Mouse (Mus musculus): ENCODE measurements around the gene Dhx16.
A peak's percentile ranks its signal among the peaks of the same experiment; 100 is the strongest.
"Not testable (repeated sequence)": the region's sequence is repeated elsewhere in the genome, so short reads cannot be mapped to it uniquely, and the experiment has no call there.

Gene Dhx16

GRCm38 (mm10) chr17:35920384-35920783 is 40.8 kb downstream of the Dhx16 start:
- Histone ChIP-seq H3K4me1 (replicated peaks; ENCODE audit: low read depth, low read length) (peaks cover 42% of the 10 kb centered on the region), H3K4me3 (replicated peaks; ENCODE audit: low read length) (peak overlapping the region; percentile 99), H3K9me3 (ENCODE audit: low read length) (no peaks in the 10 kb centered on the region), H3K36me3 (ENCODE audit: insufficient read depth, low read length) (peaks cover 72% of the 10 kb centered on the region), H3K27me3 (ENCODE audit: insufficient read depth, low read length) (no peaks in the 10 kb centered on the region)
- TF ChIP-seq POU5F1 (IDR thresholded peaks at IDR 0.05; ENCODE audit: borderline replicate concordance, low read length) (no peak), NANOG (IDR thresholded peaks at IDR 0.05; ENCODE audit: borderline replicate concordance, low read length) (no peak), CTCF (conservative IDR thresholded peaks at IDR 0.05; ENCODE audit: low read length) (no peak)

- Histone ChIP-seq H3K4me1 (replicated peaks; ENCODE audit: low read depth, low read length) (peaks cover 42% of the 10 kb centered on the region), H3K9me3 (ENCODE audit: low read length) (no peaks in the 10 kb centered on the region), H3K27me3 (ENCODE audit: insufficient read depth, low read length) (no peaks in the 10 kb centered on the region), H3K36me3 (ENCODE audit: insufficient read depth, low read length) (peaks cover 78% of the 10 kb centered on the region), H3K4me3 (replicated peaks; ENCODE audit: low read length) (no peak overlapping the region)
- no peak for TF ChIP-seq POU5F1 (IDR thresholded peaks at IDR 0.05; ENCODE audit: borderline replicate concordance, low read length)
- peak; percentile 70 for TF ChIP-seq CTCF (conservative IDR thresholded peaks at IDR 0.05; ENCODE audit: low read length)
Observed at GRCm38 (mm10) chr17:35920862-35921562, 41.4 kb downstream of the Dhx16 start.

GRCm38 (mm10) chr17:35921710-35922109 is 42.1 kb downstream of the Dhx16 start:
- Histone ChIP-seq H3K4me1 (replicated peaks; ENCODE audit: low read depth, low read length) (peaks cover 47% of the 10 kb centered on the region), H3K9me3 (ENCODE audit: low read length) (no peaks in the 10 kb centered on the region), H3K4me3 (replicated peaks; ENCODE audit: low read length) (no peak overlapping the region), H3K36me3 (ENCODE audit: insufficient read depth, low read length) (peaks cover 85% of the 10 kb centered on the region), H3K27me3 (ENCODE audit: insufficient read depth, low read length) (no peaks in the 10 kb centered on the region)
- TF ChIP-seq NANOG (IDR thresholded peaks at IDR 0.05; ENCODE audit: borderline replicate concordance, low read length), result no peak

GRCm38 (mm10) chr17:35922566-35922965 is 42.9 kb downstream of the Dhx16 start:
- Histone ChIP-seq H3K4me1 (replicated peaks; ENCODE audit: low read depth, low read length) (peaks cover 47% of the 10 kb centered on the region), H3K27me3 (ENCODE audit: insufficient read depth, low read length) (no peaks in the 10 kb centered on the region), H3K4me3 (replicated peaks; ENCODE audit: low read length) (no peak overlapping the region), H3K36me3 (ENCODE audit: insufficient read depth, low read length) (peaks cover 87% of the 10 kb centered on the region), H3K9me3 (ENCODE audit: low read length) (no peaks in the 10 kb centered on the region)
- no peak for TF ChIP-seq NANOG (IDR thresholded peaks at IDR 0.05; ENCODE audit: borderline replicate concordance, low read length)
- TF ChIP-seq CTCF (conservative IDR thresholded peaks at IDR 0.05; ENCODE audit: low read length), result no peak
- TF ChIP-seq POU5F1 (IDR thresholded peaks at IDR 0.05; ENCODE audit: borderline replicate concordance, low read length), result no peak

GRCm38 (mm10) chr17:35923281-35923680 is 43.7 kb downstream of the Dhx16 start:
- H3K36me3 ChIP-seq (ENCODE audit: insufficient read depth, low read length), result peaks cover 90% of the 10 kb centered on the region
- no peaks in the 10 kb centered on the region for H3K27me3 ChIP-seq (ENCODE audit: insufficient read depth, low read length)
- peaks cover 50% of the 10 kb centered on the region for H3K4me1 ChIP-seq (replicated peaks; ENCODE audit: low read depth, low read length)
- H3K9me3 ChIP-seq (ENCODE audit: low read length), result no peaks in the 10 kb centered on the region
- TF ChIP-seq CTCF (conservative IDR thresholded peaks at IDR 0.05; ENCODE audit: low read length), result no peak
- no peak for TF ChIP-seq POU5F1 (IDR thresholded peaks at IDR 0.05; ENCODE audit: borderline replicate concordance, low read length)
- TF ChIP-seq NANOG (IDR thresholded peaks at IDR 0.05; ENCODE audit: borderline replicate concordance, low read length), result no peak
- no peak overlapping the region for H3K4me3 ChIP-seq (replicated peaks; ENCODE audit: low read length)

GRCm38 (mm10) chr17:35927471-35927870 is 47.9 kb downstream of the Dhx16 start:
- H3K4me1 ChIP-seq (replicated peaks; ENCODE audit: low read depth, low read length), result peaks cover 18% of the 10 kb centered on the region
- H3K9me3 ChIP-seq (ENCODE audit: low read length), result no peaks in the 10 kb centered on the region
- no peak for TF ChIP-seq POU5F1 (IDR thresholded peaks at IDR 0.05; ENCODE audit: borderline replicate concordance, low read length)
- TF ChIP-seq CTCF (conservative IDR thresholded peaks at IDR 0.05; ENCODE audit: low read length), result no peak
- TF ChIP-seq NANOG (IDR thresholded peaks at IDR 0.05; ENCODE audit: borderline replicate concordance, low read length), result no peak
- no peaks in the 10 kb centered on the region for H3K27me3 ChIP-seq (ENCODE audit: insufficient read depth, low read length)
- no peak overlapping the region for H3K4me3 ChIP-seq (replicated peaks; ENCODE audit: low read length)
- H3K36me3 ChIP-seq (ENCODE audit: insufficient read depth, low read length), result peaks cover 96% of the 10 kb centered on the region

- Histone ChIP-seq H3K36me3 (ENCODE audit: insufficient read depth, low read length) (peaks cover 80% of the 10 kb centered on the region), H3K27me3 (ENCODE audit: insufficient read depth, low read length) (no peaks in the 10 kb centered on the region), H3K9me3 (ENCODE audit: low read length) (no peaks in the 10 kb centered on the region), H3K4me1 (replicated peaks; ENCODE audit: low read depth, low read length) (peaks cover 14% of the 10 kb centered on the region), H3K4me3 (replicated peaks; ENCODE audit: low read length) (no peak overlapping the region)
- TF ChIP-seq NANOG (IDR thresholded peaks at IDR 0.05; ENCODE audit: borderline replicate concordance, low read length) (no peak), POU5F1 (IDR thresholded peaks at IDR 0.05; ENCODE audit: borderline replicate concordance, low read length) (no peak), CTCF (conservative IDR thresholded peaks at IDR 0.05; ENCODE audit: low read length) (no peak)
Observed at GRCm38 (mm10) chr17:35929534-35929933, 49.9 kb downstream of the Dhx16 start.

- Histone ChIP-seq H3K4me3 (replicated peaks; ENCODE audit: low read length) (no peak overlapping the region), H3K9me3 (ENCODE audit: low read length) (no peaks in the 10 kb centered on the region), H3K36me3 (ENCODE audit: insufficient read depth, low read length) (peaks cover 69% of the 10 kb centered on the region), H3K4me1 (replicated peaks; ENCODE audit: low read depth, low read length) (peaks cover 18% of the 10 kb centered on the region), H3K27me3 (ENCODE audit: insufficient read depth, low read length) (no peaks in the 10 kb centered on the region)
- no peak for TF ChIP-seq NANOG (IDR thresholded peaks at IDR 0.05; ENCODE audit: borderline replicate concordance, low read length)
Observed at GRCm38 (mm10) chr17:35930627-35931026, 51.0 kb downstream of the Dhx16 start.

GRCm38 (mm10) chr17:35932608-35933007 is 53.0 kb downstream of the Dhx16 start:
- H3K4me1 ChIP-seq (replicated peaks; ENCODE audit: low read depth, low read length), result peaks cover 26% of the 10 kb centered on the region
- no peak overlapping the region for H3K4me3 ChIP-seq (replicated peaks; ENCODE audit: low read length)
- peaks cover 49% of the 10 kb centered on the region for H3K36me3 ChIP-seq (ENCODE audit: insufficient read depth, low read length)
- no peaks in the 10 kb centered on the region for H3K27me3 ChIP-seq (ENCODE audit: insufficient read depth, low read length)
- no peaks in the 10 kb centered on the region for H3K9me3 ChIP-seq (ENCODE audit: low read length)
- no peak for TF ChIP-seq POU5F1 (IDR thresholded peaks at IDR 0.05; ENCODE audit: borderline replicate concordance, low read length)
- TF ChIP-seq CTCF (conservative IDR thresholded peaks at IDR 0.05; ENCODE audit: low read length), result no peak
- no peak for TF ChIP-seq NANOG (IDR thresholded peaks at IDR 0.05; ENCODE audit: borderline replicate concordance, low read length)

GRCm38 (mm10) chr17:35935763-35936162 is 56.1 kb downstream of the Dhx16 start:
- H3K36me3 ChIP-seq (ENCODE audit: insufficient read depth, low read length), result peaks cover 18% of the 10 kb centered on the region
- peaks cover 43% of the 10 kb centered on the region for H3K4me1 ChIP-seq (replicated peaks; ENCODE audit: low read depth, low read length)
- not testable (repeated sequence) for H3K27me3 ChIP-seq (ENCODE audit: insufficient read depth, low read length); H3K9me3 ChIP-seq (ENCODE audit: low read length)
- peak overlapping the region; percentile 76 for H3K4me3 ChIP-seq (replicated peaks; ENCODE audit: low read length)
